Mouse (Mus musculus): ENCODE results near the gene Kif23. TPM values are rescaled to one million over a fixed set of nuclear protein-coding genes. Genes with fewer than 3 reads are reported as not detected.

Gene Kif23
- polyA plus RNA-seq, 1 experiment: 65.2 TPM

DNA sequence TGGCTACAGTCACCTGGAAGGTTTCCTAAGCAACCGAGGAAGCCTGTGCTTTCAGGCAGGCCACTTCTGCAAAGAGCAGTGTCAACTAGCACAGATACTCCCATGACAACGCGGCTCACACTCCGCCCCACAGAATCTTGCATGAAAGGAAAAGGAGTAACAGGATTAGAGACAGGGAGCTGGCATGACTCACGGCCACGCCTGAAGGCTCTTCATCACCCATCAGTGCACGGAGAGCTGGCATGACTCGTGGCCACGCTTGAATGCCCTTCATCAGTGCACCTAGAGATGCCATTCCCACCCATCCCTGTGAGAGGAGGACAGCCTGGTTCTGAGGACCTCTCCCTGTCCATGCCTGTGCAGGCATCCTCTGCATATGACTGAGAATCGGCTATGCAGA lies 20.8 kb upstream of the Kif23 start:
- Histone ChIP-seq H3ac (ENCODE audit: control insufficient read depth, insufficient read length, low read depth) (no peak overlapping the region), H3K27me3 (ENCODE audit: control insufficient read depth, insufficient read depth, insufficient read length) (no peaks in the 10 kb centered on the region), H3K36me3 (ENCODE audit: control insufficient read depth, insufficient read depth) (no peaks in the 10 kb centered on the region), H3K79me3 (ENCODE audit: low read depth) (no peaks in the 10 kb centered on the region), H3K4me3 (ENCODE audit: insufficient read depth, poor library complexity, severe bottlenecking) (no peak overlapping the region), H3K79me2 (ENCODE audit: control insufficient read depth, insufficient read depth) (no peaks in the 10 kb centered on the region)
- TF ChIP-seq MAX (IDR thresholded peaks at IDR 0.05): peak; percentile 36
- TF ChIP-seq USF1 (IDR thresholded peaks at IDR 0.05; ENCODE audit: low read depth): no peak

DNA sequence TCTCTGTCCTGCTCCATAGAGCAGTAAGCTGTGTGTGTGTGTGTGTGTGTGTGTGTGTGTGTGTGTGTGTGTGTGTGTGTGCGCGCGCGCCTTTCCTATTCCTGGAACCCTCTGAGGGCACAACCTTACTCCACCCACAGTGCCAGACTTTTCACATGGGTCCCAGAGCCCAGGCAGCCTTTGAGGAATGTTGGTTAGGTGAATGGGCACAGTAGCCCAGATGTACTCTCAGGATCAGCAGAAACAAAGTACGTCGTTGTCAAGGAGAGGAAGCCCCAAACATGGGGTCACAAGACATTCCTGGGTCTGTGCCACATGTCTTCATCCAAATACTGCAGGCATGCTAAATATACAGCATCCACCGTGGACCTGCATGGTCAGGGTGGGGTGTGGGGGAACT lies 19.4 kb upstream of the Kif23 start:
- Histone ChIP-seq H3K4me3 (ENCODE audit: insufficient read depth, poor library complexity, severe bottlenecking) (no peak overlapping the region), H3K79me2 (ENCODE audit: control insufficient read depth, insufficient read depth) (no peaks in the 10 kb centered on the region), H3K79me3 (ENCODE audit: low read depth) (no peaks in the 10 kb centered on the region), H3ac (ENCODE audit: control insufficient read depth, insufficient read length, low read depth) (no peak overlapping the region), H3K36me3 (ENCODE audit: control insufficient read depth, insufficient read depth) (no peaks in the 10 kb centered on the region), H3K27me3 (ENCODE audit: control insufficient read depth, insufficient read depth, insufficient read length) (no peaks in the 10 kb centered on the region)
- TF ChIP-seq CEBPB (IDR thresholded peaks at IDR 0.05; ENCODE audit: low read depth): no peak
- no peak for TF ChIP-seq USF1 (IDR thresholded peaks at IDR 0.05; ENCODE audit: low read depth)
- no peak for TF ChIP-seq MAX (IDR thresholded peaks at IDR 0.05)
- TF ChIP-seq FOSL1 (IDR thresholded peaks at IDR 0.05; ENCODE audit: insufficient read depth, low read length, poor library complexity, severe bottlenecking): no peak
- TF ChIP-seq MYOD1 (IDR thresholded peaks at IDR 0.05; ENCODE audit: control insufficient read depth, insufficient read length, low read depth): no peak
- no peak for TF ChIP-seq CTCF (IDR thresholded peaks at IDR 0.05; ENCODE audit: control insufficient read depth, insufficient read depth, insufficient read length)
- TF ChIP-seq MYOG (IDR thresholded peaks at IDR 0.05; ENCODE audit: control insufficient read depth, extremely low read depth, insufficient read length): no peak

DNA sequence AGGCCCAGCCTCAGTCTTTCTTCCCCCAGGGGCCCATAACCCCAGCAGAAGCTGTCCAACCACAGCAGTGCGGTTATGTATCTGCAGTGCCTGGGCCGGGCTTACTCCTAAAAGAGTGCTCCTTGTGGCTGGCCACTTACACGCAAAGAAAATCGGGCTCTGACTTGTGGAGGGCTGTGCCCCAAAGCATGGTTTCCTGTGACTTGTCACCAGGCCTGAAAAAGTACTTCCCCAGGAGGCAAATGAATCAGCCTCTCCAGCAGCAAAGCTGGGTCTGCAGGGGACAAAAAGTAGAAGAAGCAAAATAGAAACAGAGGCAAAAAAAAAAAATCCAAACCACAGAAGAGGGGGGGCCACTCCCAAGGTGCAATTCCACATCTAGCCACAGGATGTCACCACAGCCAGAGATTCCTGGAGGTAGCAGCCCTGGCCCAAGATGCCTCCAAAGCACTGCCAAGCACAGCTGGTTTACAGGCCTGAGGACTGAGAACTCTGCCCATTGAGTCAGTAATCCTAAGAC lies 18.9 kb upstream of the Kif23 start:
- Histone ChIP-seq H3K27me3 (ENCODE audit: control insufficient read depth, insufficient read depth, insufficient read length) (no peaks in the 10 kb centered on the region), H3K36me3 (ENCODE audit: control insufficient read depth, insufficient read depth) (no peaks in the 10 kb centered on the region), H3ac (ENCODE audit: control insufficient read depth, insufficient read length, low read depth) (no peak overlapping the region), H3K79me3 (ENCODE audit: low read depth) (no peaks in the 10 kb centered on the region), H3K79me2 (ENCODE audit: control insufficient read depth, insufficient read depth) (no peaks in the 10 kb centered on the region), H3K4me3 (ENCODE audit: insufficient read depth, poor library complexity, severe bottlenecking) (no peak overlapping the region)
- TF ChIP-seq CTCF (IDR thresholded peaks at IDR 0.05; ENCODE audit: control insufficient read depth, insufficient read depth, insufficient read length): peak; percentile 43
- no peak for TF ChIP-seq USF1 (IDR thresholded peaks at IDR 0.05; ENCODE audit: low read depth)

DNA sequence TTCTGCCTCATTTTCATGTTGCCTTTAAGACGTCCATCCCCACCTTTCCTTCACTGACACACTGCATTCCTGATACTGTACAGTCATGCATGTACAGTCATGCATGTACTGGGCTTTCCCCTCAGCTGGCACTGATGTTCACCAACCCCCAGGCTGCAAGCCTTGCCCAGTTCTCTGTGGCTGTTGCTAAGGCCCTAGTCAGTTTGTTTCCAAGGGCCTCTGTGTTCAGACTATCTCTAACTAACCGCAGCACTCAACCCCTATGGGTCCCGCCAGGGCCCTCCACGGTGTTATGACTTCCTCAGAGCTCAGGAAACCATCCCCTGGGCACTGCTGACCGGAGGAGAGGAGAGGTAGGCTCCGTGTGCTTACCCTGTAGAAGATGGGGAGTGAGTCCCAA lies 16.8 kb upstream of the Kif23 start:
- Histone ChIP-seq H3K36me3 (ENCODE audit: control insufficient read depth, insufficient read depth) (no peaks in the 10 kb centered on the region), H3ac (ENCODE audit: control insufficient read depth, insufficient read length, low read depth) (no peak overlapping the region), H3K79me2 (ENCODE audit: control insufficient read depth, insufficient read depth) (no peaks in the 10 kb centered on the region), H3K79me3 (ENCODE audit: low read depth) (no peaks in the 10 kb centered on the region), H3K27me3 (ENCODE audit: control insufficient read depth, insufficient read depth, insufficient read length) (no peaks in the 10 kb centered on the region), H3K4me3 (ENCODE audit: insufficient read depth, poor library complexity, severe bottlenecking) (no peak overlapping the region)
- TF ChIP-seq MYOG (IDR thresholded peaks at IDR 0.05; ENCODE audit: control insufficient read depth, extremely low read depth, insufficient read length) (no peak), FOSL1 (IDR thresholded peaks at IDR 0.05; ENCODE audit: insufficient read depth, low read length, poor library complexity, severe bottlenecking) (no peak), CEBPB (IDR thresholded peaks at IDR 0.05; ENCODE audit: low read depth) (no peak), MYOD1 (IDR thresholded peaks at IDR 0.05; ENCODE audit: control insufficient read depth, insufficient read length, low read depth) (no peak), USF1 (IDR thresholded peaks at IDR 0.05; ENCODE audit: low read depth) (no peak), MAX (IDR thresholded peaks at IDR 0.05) (no peak), CTCF (IDR thresholded peaks at IDR 0.05; ENCODE audit: control insufficient read depth, insufficient read depth, insufficient read length) (no peak)

DNA sequence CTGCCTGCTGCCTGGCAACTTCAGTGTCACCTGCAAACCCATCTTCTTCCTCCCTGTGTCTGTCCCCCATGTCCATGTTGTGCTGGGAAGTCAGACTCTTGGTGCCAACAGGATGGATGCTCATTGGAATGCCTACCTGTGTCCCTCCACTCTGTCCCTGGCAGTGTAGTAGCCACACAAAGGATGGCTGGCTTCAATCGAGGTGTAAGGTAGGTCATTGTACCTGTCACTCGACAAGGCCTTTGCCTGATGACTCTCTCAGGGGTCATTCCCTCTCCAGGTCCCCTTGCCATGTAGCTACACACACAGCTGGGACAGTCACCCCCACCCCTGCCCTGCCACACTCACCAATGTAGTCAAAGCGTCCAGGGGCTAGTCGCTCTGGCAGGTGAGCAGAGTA lies 14.6 kb upstream of the Kif23 start:
- Histone ChIP-seq H3K27me3 (ENCODE audit: control insufficient read depth, insufficient read depth, insufficient read length) (no peaks in the 10 kb centered on the region), H3K79me2 (ENCODE audit: control insufficient read depth, insufficient read depth) (no peaks in the 10 kb centered on the region), H3K36me3 (ENCODE audit: control insufficient read depth, insufficient read depth) (no peaks in the 10 kb centered on the region), H3K79me3 (ENCODE audit: low read depth) (no peaks in the 10 kb centered on the region), H3K4me3 (ENCODE audit: insufficient read depth, poor library complexity, severe bottlenecking) (no peak overlapping the region), H3ac (ENCODE audit: control insufficient read depth, insufficient read length, low read depth) (no peak overlapping the region)
- TF ChIP-seq CEBPB (IDR thresholded peaks at IDR 0.05; ENCODE audit: low read depth) (no peak), USF1 (IDR thresholded peaks at IDR 0.05; ENCODE audit: low read depth) (no peak)

DNA sequence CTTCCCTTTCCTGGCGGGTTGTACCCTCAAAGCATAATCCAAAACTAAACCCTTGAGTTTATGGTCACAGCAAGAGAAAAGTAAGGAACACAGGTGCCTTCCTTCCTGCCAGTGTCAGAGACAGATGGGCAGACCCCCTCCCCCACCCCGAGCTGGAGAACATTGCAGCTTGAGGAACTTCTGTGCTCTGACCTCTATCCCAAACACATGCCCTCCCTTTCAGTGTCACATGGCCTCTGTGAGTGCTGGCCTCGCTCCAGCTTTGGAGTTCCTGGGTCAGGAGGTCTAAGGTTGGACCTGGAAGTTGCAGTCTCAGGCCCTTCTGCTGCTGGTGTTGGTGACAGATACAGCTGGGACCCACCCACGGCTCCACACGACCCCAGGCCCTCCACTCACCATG lies 14.2 kb upstream of the Kif23 start:
- H3K79me2 ChIP-seq (ENCODE audit: control insufficient read depth, insufficient read depth): no peaks in the 10 kb centered on the region
- H3K27me3 ChIP-seq (ENCODE audit: control insufficient read depth, insufficient read depth, insufficient read length): no peaks in the 10 kb centered on the region
- H3K36me3 ChIP-seq (ENCODE audit: control insufficient read depth, insufficient read depth): no peaks in the 10 kb centered on the region
- TF ChIP-seq MAX (IDR thresholded peaks at IDR 0.05): no peak
- TF ChIP-seq CEBPB (IDR thresholded peaks at IDR 0.05; ENCODE audit: low read depth): no peak
- no peak for TF ChIP-seq MYOD1 (IDR thresholded peaks at IDR 0.05; ENCODE audit: control insufficient read depth, insufficient read length, low read depth)
- TF ChIP-seq FOSL1 (IDR thresholded peaks at IDR 0.05; ENCODE audit: insufficient read depth, low read length, poor library complexity, severe bottlenecking): no peak
- no peak for TF ChIP-seq MYOG (IDR thresholded peaks at IDR 0.05; ENCODE audit: control insufficient read depth, extremely low read depth, insufficient read length)
- TF ChIP-seq CTCF (IDR thresholded peaks at IDR 0.05; ENCODE audit: control insufficient read depth, insufficient read depth, insufficient read length): no peak
- no peak for TF ChIP-seq USF1 (IDR thresholded peaks at IDR 0.05; ENCODE audit: low read depth)
- H3K4me3 ChIP-seq (ENCODE audit: insufficient read depth, poor library complexity, severe bottlenecking): no peak overlapping the region
- H3K79me3 ChIP-seq (ENCODE audit: low read depth): no peaks in the 10 kb centered on the region
- H3ac ChIP-seq (ENCODE audit: control insufficient read depth, insufficient read length, low read depth): no peak overlapping the region

All from C2C12 (cell line).